Comparison of ENCODE assay signal across 10 mouse cellular contexts in genomic region chr2:111058586-111059261, GRCm38 (mm10). TPM values are rescaled to one million over a fixed set of nuclear protein-coding genes. Genes with fewer than 3 reads are reported as not detected.
DNase-seq lines count a peak whose midpoint lies in the region; ATAC-seq and TF ChIP-seq lines count a peak whose summit lies in the region.
"Had no signal": no experiment of that assay in that cellular context is flagged by ENCODE, and none has a peak within 500 bp of the region (broad histone marks: within the 10 kb centered on the region; RNA-seq: fewer than 3 reads in every experiment).

No protein-coding gene starts in this region.

- ATAC-seq in intestine, postnatal 0 days, result 0 out of 2 replicates have a peak, but pooled peaks have one; percentile 51
- ATAC-seq in erythroid progenitor cell, adult 5-6 weeks (replicated peaks; ENCODE audit: low FRiP score, poor library complexity, severe bottlenecking), result no peak

- H3K4me1 ChIP-seq in intestine, postnatal 0 days (replicated peaks; ENCODE audit: control insufficient read depth, insufficient read depth, low read length), result no peaks in the 10 kb centered on the region
- no peaks in the 10 kb centered on the region for H3K4me1 ChIP-seq in midbrain, embryonic 10.5 days

- intact Hi-C loops in heart, postnatal 25 days (cut with DNase I), result loop anchor here (10.0 kb wide), 1 partner anchor 394 kb away; no protein-coding TSS in a partner anchor

- no peak overlapping the region for H3K4me3 ChIP-seq in intestine, postnatal 0 days (ENCODE audit: low read depth, low read length)
- H3K4me3 ChIP-seq in midbrain, embryonic 10.5 days, result no peak overlapping the region

- H3K9me3 ChIP-seq in intestine, postnatal 0 days (ENCODE audit: control insufficient read depth), result no peaks in the 10 kb centered on the region
- no peaks in the 10 kb centered on the region for H3K9me3 ChIP-seq in midbrain, embryonic 10.5 days (replicated peaks)

- H3K9ac ChIP-seq in intestine, postnatal 0 days (ENCODE audit: low read depth, low read length), result no peak overlapping the region

- peak; percentile 14 for DNase-seq in heart, postnatal 4 days
- DNase-seq in heart, postnatal 25 days (ENCODE audit: low spot score), result no peak
- peak; percentile 37 for DNase-seq in MEL-GATA-1-ER (ENCODE audit: extremely low read depth, low read depth)
- peak; percentile 40 for DNase-seq in embryo, embryonic 11.5 days (ENCODE audit: low read depth, low spot score)
- peak; percentile 11 for DNase-seq in midbrain, embryonic 10.5 days (ENCODE audit: low spot score)
- no peak for DNase-seq in lung, postnatal 4 days

- H3K27me3 ChIP-seq in intestine, postnatal 0 days (replicated peaks; ENCODE audit: control insufficient read depth, insufficient read depth, low read length), result no peaks in the 10 kb centered on the region
- no peaks in the 10 kb centered on the region for H3K27me3 ChIP-seq in midbrain, embryonic 10.5 days (ENCODE audit: low read depth, poor library complexity, severe bottlenecking)

- TF ChIP-seq CTCF in intestine, postnatal 0 days (IDR thresholded peaks at IDR 0.05; ENCODE audit: low read depth), result peak; percentile 83

- WGBS in intestine, postnatal 0 days, result 95% methylated on average over 1 of the region's 1 CpGs
- WGBS in midbrain, embryonic 10.5 days, result 100% methylated on average over 1 of the region's 1 CpGs

- H3K27ac ChIP-seq in intestine, postnatal 0 days (ENCODE audit: low read depth, low read length), result no peak overlapping the region
- no peak overlapping the region for H3K27ac ChIP-seq in midbrain, embryonic 10.5 days (replicated peaks)

- no peak overlapping the region for H3K4me2 ChIP-seq in intestine, postnatal 0 days (replicated peaks; ENCODE audit: low read depth)

- H3K36me3 ChIP-seq in intestine, postnatal 0 days (ENCODE audit: control insufficient read depth, insufficient read depth), result no peaks in the 10 kb centered on the region
- H3K36me3 ChIP-seq in midbrain, embryonic 10.5 days, result no peaks in the 10 kb centered on the region

RNA-seq across cellular contexts. Expression of gene Gm13941, which starts 47.1 kb away (rescaled TPM):
- total RNA-seq in heart, postnatal 4 days (2021), result not detected
- total RNA-seq in heart, postnatal 25 days (2021), result not detected
- not detected in 2 replicates for polyA plus RNA-seq in intestine, postnatal 0 days (2015; fragmentation: Nextera tagmentation; extraction: Ambion mirVana)
- not detected in 2 replicates for polyA plus RNA-seq in midbrain, embryonic 10.5 days (2016; fragmentation: Nextera tagmentation; extraction: Ambion mirVana)
- total RNA-seq in erythroid progenitor cell, adult 5-6 weeks (2015; ENCODE audit: low replicate concordance), result not detected in 2 replicates
- total RNA-seq in erythroid progenitor cell, adult 5-6 weeks (2017; ENCODE audit: low replicate concordance), result not detected in 2 replicates
- total RNA-seq: layer of hippocampus, postnatal 10 days had no signal
- polyA plus RNA-seq: stomach, embryonic 16.5 days had no signal

Comparison
In these comparisons a context has a peak if more than half of its experiments do, and no peak if none do; other contexts are left out.
1. DNase-seq: peak in heart, postnatal 4 days (single experiment), MEL-GATA-1-ER (single experiment), embryo, embryonic 11.5 days (single experiment) and midbrain, embryonic 10.5 days (single experiment); none in heart, postnatal 25 days (single experiment) and lung, postnatal 4 days (0 of 2).